Mouse (Mus musculus): ENCODE measurements at regions not wholly inside any gene's neighbourhood (a gene's known extent, or its start where the extent isn't known, plus 50 kb on each side); places are given as distances from the start of the nearest gene placed in this dataset.

DNA sequence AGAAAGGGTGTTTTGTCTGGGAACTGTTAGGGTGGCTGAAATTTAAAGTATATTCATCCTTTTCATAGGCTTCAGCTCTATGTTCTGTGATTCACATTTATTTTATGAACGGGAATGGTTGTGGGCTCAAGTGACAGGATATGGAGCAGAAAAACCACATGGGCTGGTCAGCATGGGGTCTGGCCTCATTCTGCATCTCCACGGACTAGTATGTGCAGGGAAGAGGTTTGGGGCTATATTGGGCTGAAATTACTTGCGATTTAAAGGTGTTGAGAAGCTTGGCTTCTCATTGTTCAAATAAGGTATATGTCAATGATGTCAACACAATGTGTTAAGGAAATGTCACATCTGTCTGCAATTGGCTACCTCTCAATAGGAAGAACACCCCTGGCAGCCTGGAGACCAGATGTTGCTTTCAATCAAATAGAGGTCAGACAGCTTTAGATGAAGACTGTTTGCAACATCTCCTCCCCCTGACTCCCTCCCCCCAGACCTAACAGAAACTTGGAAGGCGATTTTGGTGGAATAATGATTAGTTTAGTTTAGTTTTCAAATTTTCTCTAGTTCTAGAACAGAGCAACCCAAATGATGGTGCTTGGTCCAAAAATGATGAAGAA is 777.0 kb downstream of the Slc4a3 start:
- peak; percentile 28 for DNase-seq (ENCODE audit: low spot score)

DNA sequence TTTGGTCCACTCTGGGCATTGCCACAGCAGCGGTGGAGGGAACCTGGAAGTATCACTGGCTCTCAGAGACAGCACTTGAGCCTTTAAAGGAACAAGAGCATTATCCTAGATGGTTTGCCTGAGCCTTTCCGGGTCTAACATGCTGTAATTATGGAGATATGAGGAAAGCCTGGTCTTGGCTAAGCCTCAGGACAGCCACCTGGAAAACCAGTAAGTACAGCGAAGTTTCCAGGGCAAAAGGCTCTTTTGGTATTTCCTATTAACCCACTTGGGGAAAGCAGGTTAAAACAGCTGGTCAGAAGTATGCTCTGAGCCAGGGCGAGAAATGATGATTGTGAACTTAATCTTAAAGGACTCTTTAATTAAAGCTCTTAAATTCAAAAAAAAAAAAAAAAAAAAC is 777.5 kb downstream of the Slc4a3 start:
- DNase-seq (ENCODE audit: low spot score) = peak; percentile 6

DNA sequence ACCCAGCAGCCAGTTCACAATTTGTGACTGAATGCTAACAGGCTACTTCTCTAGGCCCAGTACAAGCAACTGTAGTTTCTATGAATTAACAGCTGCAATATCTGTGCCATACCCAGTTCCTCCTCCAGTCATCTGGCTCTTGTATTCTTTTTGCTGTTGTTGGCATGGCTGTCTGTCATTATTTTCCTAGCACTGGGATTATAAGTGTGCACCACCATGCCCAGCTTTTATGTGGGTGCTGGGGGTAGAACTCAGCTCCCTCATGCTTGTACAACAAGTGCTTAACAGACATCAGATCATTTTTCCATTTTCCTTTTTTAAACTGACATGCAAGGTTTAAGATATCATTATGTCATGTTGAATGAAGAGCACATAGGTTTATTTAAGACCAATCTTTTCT is 789.9 kb downstream of the Slc4a3 start:
- no peak for DNase-seq (ENCODE audit: low spot score)

GRCm38 (mm10) chr1:76362106-76362505 is 816.0 kb downstream of the Slc4a3 start:
- no peak for DNase-seq (ENCODE audit: low spot score)

DNA sequence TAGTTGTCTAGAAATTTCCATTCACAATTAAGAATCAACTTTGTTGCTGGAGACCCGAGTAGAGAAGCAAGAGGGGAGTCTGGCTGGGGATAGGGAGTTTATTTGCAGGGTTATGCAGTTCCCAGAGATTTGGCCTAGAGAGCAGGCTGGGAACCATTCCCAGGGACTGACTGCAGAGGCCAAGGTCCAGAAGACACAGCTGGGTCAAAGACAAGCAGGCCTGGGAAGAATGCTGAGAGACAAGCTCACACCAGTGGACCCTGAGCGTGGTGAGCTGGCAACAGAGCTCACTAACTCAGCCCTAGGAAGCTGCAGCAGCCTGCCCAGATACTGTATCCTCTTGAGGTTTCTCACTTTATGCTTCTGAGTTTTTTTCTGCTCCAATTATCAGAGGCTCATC is 827.9 kb downstream of the Slc4a3 start:
- no peak for DNase-seq (ENCODE audit: low spot score)

GRCm38 (mm10) chr1:76378154-76378553 is 832.1 kb downstream of the Slc4a3 start:
- DNase-seq (ENCODE audit: low spot score) = no peak

DNA sequence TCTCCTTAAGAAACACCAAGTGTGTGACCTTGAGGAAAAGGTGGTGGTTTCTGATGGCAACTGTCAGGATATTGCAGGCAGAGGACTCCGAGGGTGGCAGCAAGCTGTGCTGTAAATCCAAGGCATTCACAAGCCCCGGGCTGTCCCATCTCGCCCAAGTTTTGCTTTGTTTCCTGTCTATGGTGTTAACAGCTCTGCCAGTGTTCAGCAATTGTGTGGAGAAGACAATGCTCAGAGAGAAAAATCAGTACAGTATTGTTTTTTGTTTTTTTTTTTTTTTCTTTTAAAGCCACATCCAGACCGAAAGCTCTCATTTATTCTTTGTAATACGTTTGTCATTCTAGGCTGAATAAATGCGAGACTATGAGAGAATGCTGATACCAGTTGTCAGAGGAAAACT is 846.5 kb downstream of the Slc4a3 start:
- no peak for DNase-seq (ENCODE audit: low spot score)

DNA sequence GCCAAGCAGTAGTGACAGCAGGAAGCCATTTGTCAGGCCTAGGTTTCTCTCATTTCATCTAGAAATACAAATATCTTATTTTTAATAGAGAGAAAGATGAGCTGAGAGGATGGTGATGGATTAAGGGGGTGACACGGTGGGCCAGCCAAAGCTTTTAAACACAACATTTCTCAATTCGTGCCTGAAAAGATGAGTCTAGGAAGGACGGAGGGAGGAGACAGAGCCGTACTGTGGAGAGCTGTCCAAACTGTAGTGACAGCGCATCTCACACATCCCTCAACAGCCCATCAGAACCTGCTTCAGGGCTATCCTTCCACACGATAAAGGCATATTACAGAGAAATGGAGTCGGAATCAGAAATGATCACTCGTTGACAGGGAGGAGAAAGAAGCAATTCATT is 848.0 kb downstream of the Slc4a3 start:
- DNase-seq (ENCODE audit: low spot score) = no peak

GRCm38 (mm10) chr1:76402854-76403253 is 856.8 kb downstream of the Slc4a3 start:
- no peak for DNase-seq (ENCODE audit: low spot score)

GRCm38 (mm10) chr1:76404003-76404402 is 857.9 kb downstream of the Slc4a3 start:
- no peak for DNase-seq (ENCODE audit: low spot score)

DNA sequence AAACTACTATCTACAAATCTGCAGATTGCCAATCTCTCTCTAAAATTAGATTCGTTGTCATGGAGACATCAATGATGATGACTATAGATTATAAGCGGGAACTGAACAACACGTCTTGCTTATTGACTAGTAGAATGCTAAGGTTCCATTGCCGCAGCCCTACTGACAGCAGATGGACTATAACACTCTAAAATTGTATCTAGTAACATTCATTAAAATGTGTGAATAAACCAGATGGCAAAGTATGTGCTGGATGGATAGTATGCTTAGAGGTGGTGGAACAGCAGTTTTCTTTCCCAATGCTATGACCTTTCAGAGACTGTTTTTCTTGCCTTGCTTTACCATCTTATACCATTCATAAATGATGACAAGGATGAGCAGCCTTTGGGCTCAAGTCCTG is 864.7 kb downstream of the Slc4a3 start:
- no peak for DNase-seq (ENCODE audit: low spot score)

DNA sequence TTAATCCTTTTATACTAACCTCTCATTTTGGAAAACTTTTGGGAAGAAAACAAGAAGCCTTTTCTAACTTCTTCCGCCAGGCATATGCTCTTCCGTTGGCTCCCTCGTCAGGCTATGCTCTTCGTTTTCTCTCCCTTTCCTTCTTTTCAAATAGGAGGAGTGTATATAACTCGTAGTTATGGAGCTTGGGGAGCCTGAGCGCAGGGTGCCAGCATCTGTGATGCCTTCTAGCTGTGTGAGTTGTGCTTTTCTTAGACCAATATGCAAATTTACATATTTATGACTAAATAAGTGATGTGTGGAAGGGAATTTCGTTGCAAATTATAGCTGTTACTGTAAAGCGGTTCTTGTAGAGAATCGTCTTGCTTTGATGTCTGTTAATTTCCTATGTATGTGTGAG is 874.5 kb downstream of the Slc4a3 start:
- DNase-seq (ENCODE audit: low spot score) = no peak

DNA sequence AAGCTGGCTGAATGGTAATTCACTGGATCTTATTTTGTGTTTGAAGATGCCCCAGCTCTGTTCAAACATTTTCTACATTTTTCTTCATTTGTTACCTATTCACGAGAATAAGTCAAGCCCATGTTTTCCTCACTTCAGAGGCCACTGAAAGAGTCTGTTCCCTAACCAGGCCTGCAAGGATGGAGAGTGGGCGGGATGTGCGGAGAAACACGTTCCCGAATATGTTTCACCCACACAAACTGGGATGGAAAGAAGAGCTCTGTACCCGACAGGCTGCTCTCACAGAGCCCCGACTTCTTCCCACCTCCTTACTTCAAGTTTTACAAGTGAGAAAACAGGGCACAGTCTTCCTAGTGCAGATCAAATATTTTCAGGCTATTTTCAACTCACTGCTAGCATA is 881.4 kb downstream of the Slc4a3 start:
- no peak for DNase-seq (ENCODE audit: low spot score)

DNA sequence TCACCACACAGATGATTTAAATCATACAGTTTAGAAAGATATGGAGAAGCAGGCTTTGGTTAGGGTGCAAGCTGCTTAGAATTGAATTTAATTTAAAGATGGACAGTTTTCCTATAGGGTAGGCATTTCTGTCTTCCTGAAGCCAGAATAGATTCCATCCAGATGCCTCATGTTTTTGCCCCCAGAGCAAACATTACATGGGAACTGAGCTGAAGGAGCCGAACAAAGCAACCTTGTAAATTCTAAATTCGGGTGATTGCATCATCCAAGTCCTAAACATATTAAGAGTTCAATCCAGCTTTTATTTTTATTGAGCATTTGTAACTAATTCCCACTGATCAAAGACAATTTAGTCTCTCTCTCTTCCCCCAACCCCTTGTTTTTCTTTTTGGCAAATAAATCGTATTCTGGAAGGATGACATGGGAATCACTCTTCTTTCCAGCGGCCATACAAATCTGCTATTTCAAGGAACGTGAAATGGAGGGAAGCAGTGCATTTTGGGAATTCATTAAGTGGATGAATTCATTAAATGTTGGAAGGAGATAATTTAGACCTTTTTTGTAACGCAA is 884.1 kb downstream of the Slc4a3 start:
- no peak for DNase-seq (ENCODE audit: low spot score)

DNA sequence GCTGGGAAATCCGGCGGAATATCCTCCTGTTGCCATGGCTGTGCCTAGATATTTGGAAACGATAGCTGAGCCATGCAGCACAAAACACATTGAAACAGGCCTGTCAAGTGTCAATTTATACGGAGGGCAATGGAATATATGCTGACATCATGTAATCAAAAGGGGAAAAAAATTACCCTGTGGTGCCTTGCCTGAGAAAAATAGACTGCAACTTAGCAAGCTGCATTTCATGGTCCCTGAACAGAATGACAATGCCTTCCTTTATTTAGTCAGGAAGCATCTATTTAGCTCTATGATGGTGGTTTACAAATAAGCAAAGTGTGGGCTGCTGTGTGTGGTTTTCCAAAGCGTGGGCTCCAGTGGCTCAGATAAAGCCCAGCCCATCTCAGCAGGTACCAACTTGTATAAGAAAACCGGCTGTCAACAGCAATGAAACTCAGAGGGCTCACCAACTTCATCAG is 887.4 kb downstream of the Slc4a3 start:
- peak; percentile 29 for DNase-seq (ENCODE audit: low spot score)

- DNase-seq (ENCODE audit: low spot score) = no peak
Observed at GRCm38 (mm10) chr1:76450539-76451214, 904.6 kb downstream of the Slc4a3 start.

GRCm38 (mm10) chr1:76453160-76453710 is 907.2 kb downstream of the Slc4a3 start:
- DNase-seq (ENCODE audit: low spot score) = no peak

- DNase-seq (ENCODE audit: low spot score) = no peak
Observed at GRCm38 (mm10) chr1:76466562-76466961, 920.5 kb downstream of the Slc4a3 start.

DNA sequence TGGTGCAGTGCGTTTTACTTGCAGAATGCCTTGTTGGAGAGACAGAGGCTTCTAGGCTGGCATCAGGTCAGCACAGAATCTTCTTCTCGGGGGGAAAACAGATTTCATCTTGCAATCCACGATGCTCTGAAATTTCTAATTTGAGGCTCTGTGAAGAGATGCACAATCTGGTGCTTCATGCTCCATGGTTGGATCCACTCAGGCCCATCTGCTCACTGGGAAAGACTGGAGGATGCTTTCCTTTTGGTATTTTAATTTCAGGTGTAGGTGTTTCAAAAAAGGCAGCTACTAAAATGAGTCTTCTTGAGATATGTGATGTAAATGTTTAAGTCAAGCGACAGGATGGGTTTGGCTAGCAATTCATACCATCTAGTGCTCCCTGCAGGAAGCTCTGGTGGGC is 938.1 kb downstream of the Slc4a3 start:
- no peak for DNase-seq (ENCODE audit: low spot score)

DNA sequence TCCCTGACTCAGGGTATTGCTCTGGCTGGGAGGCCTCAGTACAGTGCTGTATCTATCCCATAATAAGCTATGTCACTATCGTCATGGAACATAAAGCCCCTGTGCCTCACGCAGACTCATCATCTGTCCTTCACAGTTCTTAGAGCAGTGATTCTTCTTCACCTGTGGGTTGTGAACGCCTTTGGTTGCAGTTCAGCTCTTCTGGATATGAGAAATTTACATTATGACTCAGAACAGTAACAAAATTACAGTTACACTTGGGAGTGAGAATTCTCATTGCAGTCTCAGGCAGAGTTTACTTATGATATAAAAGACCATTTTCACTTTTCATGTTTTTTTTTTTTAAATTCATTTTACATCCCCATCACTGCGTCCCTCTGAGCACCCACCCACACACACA is 941.4 kb downstream of the Slc4a3 start:
- DNase-seq (ENCODE audit: low spot score) = no peak

- DNase-seq (ENCODE audit: low spot score) = peak; percentile 13
Observed at GRCm38 (mm10) chr1:76489681-76490492, 943.8 kb downstream of the Slc4a3 start.

DNA sequence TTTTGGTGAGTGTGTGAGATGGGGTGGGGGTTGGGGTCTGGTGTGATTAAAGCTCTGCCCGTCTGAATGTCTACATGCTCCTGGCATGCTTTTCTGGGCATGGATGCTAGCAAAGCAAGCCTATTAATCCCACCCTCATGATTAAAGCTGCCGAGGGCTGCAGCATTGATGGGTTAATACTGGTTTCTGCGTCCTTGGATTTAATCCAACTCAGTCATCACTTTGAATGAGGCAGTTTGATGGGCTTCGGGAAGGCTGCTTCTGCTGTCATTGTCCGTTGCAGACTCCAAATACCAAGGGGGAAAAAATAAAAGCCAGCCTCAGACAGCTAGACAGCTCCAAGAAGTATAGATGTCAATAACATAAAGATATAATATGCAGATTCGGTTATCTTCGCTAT is 944.7 kb downstream of the Slc4a3 start:
- DNase-seq (ENCODE audit: low spot score) = no peak

All from embryo, embryonic 10.5 days (tissue).